Mouse (Mus musculus) thymus, postnatal 4 days (tissue): ENCODE data around the gene Cisd3.
"Not testable (repeated sequence)": the region's sequence is repeated elsewhere in the genome, so short reads cannot be mapped to it uniquely, and the experiment has no call there.

ENCODE experiments used
- DNase-seq: peaks from one replicate; pipeline ENCODE4 v3.0.0; 2021

The Cisd3 gene

GRCm38 (mm10) chr11:97685613-97686321 is at the start of gene Cisd3:
Gene Cisd3 (plus strand): TSS chr11:97685826.
- peak; percentile 85 for DNase-seq

GRCm38 (mm10) chr11:97641668-97642067 is 44.0 kb upstream of the Cisd3 start:
- no peak for DNase-seq

- peak; percentile 26 for DNase-seq
Observed at GRCm38 (mm10) chr11:97642746-97643145, 42.9 kb upstream of the Cisd3 start.

- no peak for DNase-seq
Observed at GRCm38 (mm10) chr11:97643380-97644055, 42.1 kb upstream of the Cisd3 start.

GRCm38 (mm10) chr11:97644834-97645233 is 40.8 kb upstream of the Cisd3 start:
- DNase-seq, result peak; percentile 88

GRCm38 (mm10) chr11:97648541-97648940 is 37.1 kb upstream of the Cisd3 start:
- not testable (repeated sequence) for DNase-seq

- no peak for DNase-seq
Observed at GRCm38 (mm10) chr11:97650341-97650740, 35.3 kb upstream of the Cisd3 start.

GRCm38 (mm10) chr11:97653376-97653775 is 32.2 kb upstream of the Cisd3 start:
- not testable (repeated sequence) for DNase-seq

GRCm38 (mm10) chr11:97654210-97654609 is 31.4 kb upstream of the Cisd3 start:
- DNase-seq, result no peak

GRCm38 (mm10) chr11:97656269-97656971 is 29.2 kb upstream of the Cisd3 start:
- no peak for DNase-seq

GRCm38 (mm10) chr11:97657184-97657945 is 28.3 kb upstream of the Cisd3 start:
- DNase-seq, result no peak

GRCm38 (mm10) chr11:97657967-97658366 is 27.7 kb upstream of the Cisd3 start:
- DNase-seq, result not testable (repeated sequence)

GRCm38 (mm10) chr11:97658751-97659266 is 26.8 kb upstream of the Cisd3 start:
- DNase-seq, result no peak

- peak; percentile 28 for DNase-seq
Observed at GRCm38 (mm10) chr11:97659267-97659989, 26.2 kb upstream of the Cisd3 start.

GRCm38 (mm10) chr11:97659990-97660714 is 25.5 kb upstream of the Cisd3 start:
- DNase-seq, result peak; percentile 84

- DNase-seq, result no peak
Observed at GRCm38 (mm10) chr11:97660734-97661647, 24.6 kb upstream of the Cisd3 start.

- peak; percentile 77 for DNase-seq
Observed at GRCm38 (mm10) chr11:97661648-97662133, 23.9 kb upstream of the Cisd3 start.

GRCm38 (mm10) chr11:97662207-97662892 is 23.3 kb upstream of the Cisd3 start:
- peak; percentile 57 for DNase-seq

GRCm38 (mm10) chr11:97662893-97663527 is 22.6 kb upstream of the Cisd3 start, which contains the start of gene Mllt6:
Gene Mllt6 (plus strand): TSS chr11:97663414.
- peak; percentile 83 for DNase-seq
